Mouse (Mus musculus) cerebellum, adult 2 months (tissue): ENCODE results near the gene Rer1.

Experiments used
- CTCF ChIP-seq: fragments of 200-500 bp; IDR thresholded peaks from 2 replicates; pipeline ENCODE4 v1.5.1; 2011; ENCODE audit warnings: low read depth, mild to moderate bottlenecking, control low read depth, low read length, moderate library complexity, borderline replicate concordance; ENCODE audit not compliant: insufficient read depth
- POLR2A ChIP-seq: fragments of 200-500 bp; IDR thresholded peaks from 2 replicates; pipeline ENCODE4 v1.6.1; 2011; ENCODE audit warnings: low read length, control low read depth, borderline replicate concordance; ENCODE audit not compliant: insufficient read depth

- TF ChIP-seq CTCF (no peak), POLR2A (peak; percentile 60)
Measured at GRCm38 (mm10) chr4:155086108-155087024, at the start of gene Rer1, which contains the start of gene Morn1.
